Mouse (Mus musculus) forebrain, embryonic 11.5 days (tissue): ENCODE measurements at regions not wholly inside any gene's neighbourhood (a gene's known extent, or its start where the extent isn't known, plus 50 kb on each side); places are given as distances from the start of the nearest gene placed in this dataset.

ENCODE experiments used
- ATAC-seq: fragments of 200-750 bp; cut with Nextera tagmentation; replicated peaks from 2 replicates; pipeline ENCODE4 v1.8.0; 2017; ENCODE audit warnings: moderate TSS enrichment; ENCODE audit not compliant: low FRiP score
- DNase-seq: peaks from one replicate; pipeline ENCODE4 v3.0.0-alpha.2; 2017; ENCODE audit warnings: low spot score
- H3K27ac ChIP-seq: fragments of 300-500 bp; sonication (generic); 2 replicates; pipeline ENCODE4 v1.5.1; 2014; ENCODE audit warnings: low read depth, low read length
- H3K27me3 ChIP-seq: fragments of 300-500 bp; sonication (generic); 2 replicates; pipeline ENCODE4 v1.6.1; 2014; ENCODE audit warnings: mild to moderate bottlenecking, low read length, mixed read lengths; ENCODE audit not compliant: control insufficient read depth, insufficient read depth
- H3K36me3 ChIP-seq: fragments of 300-500 bp; sonication (generic); 2 replicates; pipeline ENCODE4 v1.6.1; 2014; ENCODE audit warnings: mild to moderate bottlenecking, low read length, moderate library complexity, mixed read lengths; ENCODE audit not compliant: control insufficient read depth, insufficient read depth
- H3K4me1 ChIP-seq: fragments of 300-500 bp; sonication (generic); replicated peaks from 2 replicates; pipeline ENCODE4 v1.6.1; 2014; ENCODE audit warnings: low read length, mixed read lengths; ENCODE audit not compliant: control insufficient read depth, insufficient read depth
- H3K4me2 ChIP-seq: fragments of 300-500 bp; sonication (generic); 2 replicates; pipeline ENCODE4 v1.6.1; 2014; ENCODE audit warnings: low read depth, mild to moderate bottlenecking, low read length, moderate library complexity, mixed read lengths; ENCODE audit not compliant: severe bottlenecking
- H3K4me3 ChIP-seq: fragments of 300-500 bp; sonication (generic); 2 replicates; pipeline ENCODE4 v1.5.1; 2014; ENCODE audit warnings: low read depth, low read length
- H3K9ac ChIP-seq: fragments of 300-500 bp; sonication (generic); 2 replicates; pipeline ENCODE4 v1.6.1; 2014; ENCODE audit warnings: low read length
- H3K9me3 ChIP-seq: fragments of 300-500 bp; sonication (generic); 2 replicates; pipeline ENCODE4 v1.6.1; 2016; ENCODE audit warnings: low read length, mixed read lengths; ENCODE audit not compliant: control insufficient read depth
- WGBS: fragments of 180-500 bp; shearing (Covaris S2); extraction: QIAGEN DNeasy Blood & Tissue Kit; methylation state at CpG from one replicate; pipeline ENCODE4 v1.1.7; 2014; 5-methylcytosine and 5-hydroxymethylcytosine counted together

- WGBS = 80% methylated on average over 8 of the region's 8 CpGs
- Histone ChIP-seq H3K4me2 (no peak overlapping the region), H3K9ac (no peak overlapping the region), H3K27me3 (no peaks in the 10 kb centered on the region), H3K4me1 (no peaks in the 10 kb centered on the region), H3K27ac (no peak overlapping the region), H3K4me3 (no peak overlapping the region), H3K9me3 (no peaks in the 10 kb centered on the region), H3K36me3 (no peaks in the 10 kb centered on the region)
- ATAC-seq (no peak), DNase-seq (no peak)
Measured at GRCm38 (mm10) chr4:91180241-91181096, 220.1 kb downstream of the Elavl2 start.

GRCm38 (mm10) chr4:91164280-91165121 lies 236.1 kb downstream of the Elavl2 start:
- no peak overlapping the region for H3K4me3 ChIP-seq
- H3K27me3 ChIP-seq = no peaks in the 10 kb centered on the region
- H3K4me2 ChIP-seq = no peak overlapping the region
- no peak overlapping the region for H3K27ac ChIP-seq
- H3K9ac ChIP-seq = no peak overlapping the region
- ATAC-seq (no peak), DNase-seq (no peak)
- H3K9me3 ChIP-seq = no peaks in the 10 kb centered on the region
- H3K4me1 ChIP-seq = no peaks in the 10 kb centered on the region
- 70% methylated on average over 11 of the region's 11 CpGs for WGBS
- no peaks in the 10 kb centered on the region for H3K36me3 ChIP-seq

- Histone ChIP-seq H3K27ac (no peak overlapping the region), H3K9ac (no peak overlapping the region), H3K4me2 (no peak overlapping the region), H3K36me3 (no peaks in the 10 kb centered on the region), H3K4me3 (no peak overlapping the region), H3K27me3 (no peaks in the 10 kb centered on the region), H3K4me1 (no peaks in the 10 kb centered on the region), H3K9me3 (no peaks in the 10 kb centered on the region)
- WGBS = 76% methylated on average over 7 of the region's 7 CpGs
- no peak for DNase-seq
- no peak for ATAC-seq
Measured at GRCm38 (mm10) chr4:91157047-91157446, 243.5 kb downstream of the Elavl2 start.

DNA sequence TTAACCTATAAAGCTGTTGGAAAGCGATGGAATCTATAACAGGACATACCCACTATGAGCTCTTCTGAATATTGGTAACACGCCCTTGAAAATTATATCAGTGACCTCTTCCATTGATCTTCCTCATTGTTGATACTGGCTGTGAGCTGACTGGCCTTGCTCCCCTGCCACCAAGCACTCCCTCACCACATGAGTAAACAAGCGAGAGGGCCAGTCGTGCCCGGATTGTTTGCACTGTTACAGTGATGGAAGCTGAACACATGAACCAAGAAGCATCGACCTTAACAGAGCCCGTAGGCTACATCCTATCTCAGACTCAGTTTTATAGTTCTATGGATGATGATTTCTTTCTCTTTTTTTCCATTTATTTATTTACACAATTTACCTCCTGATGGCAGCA lies 255.9 kb downstream of the Elavl2 start:
- 90% methylated on average over 7 of the region's 7 CpGs for WGBS
- DNase-seq (no peak), ATAC-seq (no peak)
- no peaks in the 10 kb centered on the region for H3K9me3 ChIP-seq
- no peak overlapping the region for H3K4me3 ChIP-seq
- H3K9ac ChIP-seq = no peak overlapping the region
- H3K36me3 ChIP-seq = no peaks in the 10 kb centered on the region
- H3K27ac ChIP-seq = no peak overlapping the region
- H3K4me1 ChIP-seq = no peaks in the 10 kb centered on the region
- H3K4me2 ChIP-seq = no peak overlapping the region
- H3K27me3 ChIP-seq = no peaks in the 10 kb centered on the region

- no peak overlapping the region for H3K4me3 ChIP-seq
- no peaks in the 10 kb centered on the region for H3K4me1 ChIP-seq
- no peaks in the 10 kb centered on the region for H3K36me3 ChIP-seq
- ATAC-seq (no peak), DNase-seq (no peak)
- no peak overlapping the region for H3K9ac ChIP-seq
- no peaks in the 10 kb centered on the region for H3K27me3 ChIP-seq
- WGBS = 88% methylated on average over 5 of the region's 5 CpGs
- no peak overlapping the region for H3K27ac ChIP-seq
- H3K9me3 ChIP-seq = no peaks in the 10 kb centered on the region
- H3K4me2 ChIP-seq = no peak overlapping the region
Measured at GRCm38 (mm10) chr4:91143906-91144305, 256.7 kb downstream of the Elavl2 start.

DNA sequence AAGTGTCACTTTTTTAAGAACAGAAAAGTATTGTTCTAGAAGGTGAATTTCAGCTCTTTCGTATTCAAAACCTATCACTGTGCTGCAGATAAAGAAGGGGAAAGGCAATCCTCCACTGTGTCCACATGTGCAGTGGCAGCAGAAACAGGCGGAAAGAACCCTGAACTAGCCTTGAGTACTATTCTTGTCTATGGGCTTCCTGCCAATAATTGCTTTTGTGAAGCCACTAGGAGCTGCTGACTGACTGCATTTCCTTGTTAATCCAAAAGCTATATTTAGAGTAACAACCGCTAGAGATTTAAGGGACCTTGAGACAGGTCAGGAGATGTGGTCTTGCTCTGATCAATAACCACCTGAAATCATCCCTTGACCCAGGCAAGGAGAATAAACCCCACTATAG lies 265.3 kb downstream of the Elavl2 start:
- no peaks in the 10 kb centered on the region for H3K36me3 ChIP-seq
- no peaks in the 10 kb centered on the region for H3K4me1 ChIP-seq
- H3K4me2 ChIP-seq = no peak overlapping the region
- no peak overlapping the region for H3K4me3 ChIP-seq
- H3K9me3 ChIP-seq = no peaks in the 10 kb centered on the region
- H3K27me3 ChIP-seq = no peaks in the 10 kb centered on the region
- WGBS = 92% methylated on average over 3 of the region's 3 CpGs
- H3K9ac ChIP-seq = no peak overlapping the region
- no peak for ATAC-seq
- no peak for DNase-seq
- H3K27ac ChIP-seq = no peak overlapping the region

DNA sequence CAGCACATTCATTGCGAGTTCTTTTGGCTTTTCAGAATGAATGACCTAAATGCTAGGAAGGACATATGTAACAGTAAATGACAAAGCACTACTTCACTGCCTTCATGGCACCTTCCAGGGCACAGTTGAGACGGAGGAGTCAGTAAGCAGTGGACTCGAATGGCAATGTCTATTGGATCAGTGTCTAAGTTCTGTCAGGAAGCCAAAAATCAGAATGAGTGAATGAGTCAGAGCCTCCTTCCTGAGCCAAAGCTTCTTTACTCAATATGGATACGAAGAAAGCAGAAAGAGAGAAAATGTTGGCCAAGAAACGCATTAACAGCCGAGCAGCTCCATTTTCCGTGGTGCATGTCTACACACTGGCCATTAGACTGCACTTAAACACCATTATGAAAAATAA lies 268.3 kb downstream of the Elavl2 start:
- no peak for ATAC-seq
- H3K27ac ChIP-seq = no peak overlapping the region

DNA sequence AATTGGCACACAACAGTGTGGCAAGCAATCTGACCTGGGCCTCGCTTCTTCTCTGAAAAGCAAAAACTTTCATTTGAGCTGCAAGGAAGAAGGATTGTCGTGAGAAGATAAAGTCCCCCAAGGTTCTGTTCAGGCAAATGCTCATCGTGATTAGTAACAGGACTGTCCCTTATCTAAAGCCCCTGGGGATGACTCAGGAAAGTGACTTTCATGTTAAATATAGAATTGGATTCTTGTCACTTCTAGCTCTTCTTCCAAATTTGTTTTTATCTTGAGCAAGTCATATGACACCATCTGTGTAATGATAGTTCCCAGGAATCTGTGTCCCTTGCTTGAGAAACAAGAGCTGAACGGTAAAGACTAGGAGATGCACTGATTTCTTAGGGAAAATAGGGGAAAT lies 280.3 kb downstream of the Elavl2 start:
- no peak overlapping the region for H3K4me2 ChIP-seq
- no peaks in the 10 kb centered on the region for H3K36me3 ChIP-seq
- no peaks in the 10 kb centered on the region for H3K4me1 ChIP-seq
- H3K27me3 ChIP-seq = no peaks in the 10 kb centered on the region
- H3K9ac ChIP-seq = no peak overlapping the region
- ATAC-seq (no peak), DNase-seq (no peak)
- no peaks in the 10 kb centered on the region for H3K9me3 ChIP-seq
- 80% methylated on average over 4 of the region's 4 CpGs for WGBS
- no peak overlapping the region for H3K27ac ChIP-seq
- no peak overlapping the region for H3K4me3 ChIP-seq

More for the DNA sequence above, 268.3 kb downstream of the Elavl2 start:
- no peaks in the 10 kb centered on the region for H3K36me3 ChIP-seq
- no peak overlapping the region for H3K4me2 ChIP-seq
- no peaks in the 10 kb centered on the region for H3K27me3 ChIP-seq
- WGBS = 90% methylated on average over 7 of the region's 7 CpGs
- H3K4me3 ChIP-seq = no peak overlapping the region
- H3K9ac ChIP-seq = no peak overlapping the region
- no peaks in the 10 kb centered on the region for H3K4me1 ChIP-seq
- DNase-seq = no peak
- H3K9me3 ChIP-seq = no peaks in the 10 kb centered on the region
